Mouse (Mus musculus) intestine, embryonic 14.5 days (tissue): ENCODE data around the gene Abi2. TPM values are rescaled to one million over a fixed set of nuclear protein-coding genes. Genes with fewer than 3 reads are reported as not detected.
A peak's percentile ranks its signal among the peaks of the same experiment; 100 is the strongest.

Experiments
- ATAC-seq: fragments of 200-750 bp; cut with Nextera tagmentation; replicated peaks from 2 replicates; pipeline ENCODE4 v1.8.0; 2017; ENCODE audit warnings: low read depth, moderate number of reproducible peaks, moderate TSS enrichment, moderate library complexity; ENCODE audit not compliant: low FRiP score, low TSS enrichment
- DNase-seq: peaks from one replicate; pipeline ENCODE4 v3.0.0-alpha.2; 2018; ENCODE audit warnings: low spot score
- H3K27ac ChIP-seq: fragments of 300-500 bp; sonication (generic); 2 replicates; pipeline ENCODE4 v1.5.1; 2014; ENCODE audit warnings: low read depth, mild to moderate bottlenecking, control low read depth
- H3K27me3 ChIP-seq: fragments of 300-500 bp; sonication (generic); replicated peaks from 2 replicates; pipeline ENCODE4 v1.6.1; 2014; ENCODE audit warnings: low read length, control low read depth; ENCODE audit not compliant: control insufficient read depth, insufficient read depth
- H3K36me3 ChIP-seq: fragments of 300-500 bp; sonication (generic); 2 replicates; pipeline ENCODE4 v1.6.1; 2014; ENCODE audit warnings: low read length, control low read depth; ENCODE audit not compliant: control insufficient read depth, insufficient read depth
- H3K4me1 ChIP-seq: fragments of 300-500 bp; sonication (generic); replicated peaks from 2 replicates; pipeline ENCODE4 v1.6.1; 2014; ENCODE audit warnings: low read length, control low read depth, mixed read lengths; ENCODE audit not compliant: control insufficient read depth, insufficient read depth
- H3K4me2 ChIP-seq: fragments of 300-500 bp; sonication (generic); 2 replicates; pipeline ENCODE4 v1.6.1; 2014; ENCODE audit warnings: low read length
- H3K4me3 ChIP-seq: fragments of 300-500 bp; sonication (generic); 2 replicates; pipeline ENCODE4 v1.5.1; 2014; ENCODE audit warnings: low read depth, low read length, control low read depth, mixed read lengths
- H3K9ac ChIP-seq: fragments of 300-500 bp; sonication (generic); 2 replicates; pipeline ENCODE4 v1.6.1; 2014; ENCODE audit warnings: mild to moderate bottlenecking, low read length
- H3K9me3 ChIP-seq: fragments of 300-500 bp; sonication (generic); 2 replicates; pipeline ENCODE4 v1.6.1; 2016; ENCODE audit warnings: low read length, control low read depth; ENCODE audit not compliant: control insufficient read depth
- WGBS: fragments of 180-500 bp; shearing (Covaris S2); extraction: QIAGEN DNeasy Blood & Tissue Kit; methylation state at CpG from one replicate; pipeline ENCODE4 v1.1.7; 2014; 5-methylcytosine and 5-hydroxymethylcytosine counted together
- polyA plus RNA-seq: library from polyadenylated mRNA; unstranded; fragments of >200 nt; fragmentation: Nextera tagmentation; extraction: Ambion mirVana; gene quantifications from 2 replicates; pipeline ENCODE4 v1.2.1, GENCODE M21; 2014

Gene Abi2
- polyA plus RNA-seq, 1 experiment from 2014 or later: 19.4 TPM

- no peaks in the 10 kb centered on the region for H3K4me1 ChIP-seq
- H3K36me3 ChIP-seq: peaks cover 31% of the 10 kb centered on the region
- no peaks in the 10 kb centered on the region for H3K9me3 ChIP-seq
- H3K27me3 ChIP-seq: no peaks in the 10 kb centered on the region
- no peak overlapping the region for H3K4me3 ChIP-seq
- ATAC-seq (no peak), DNase-seq (no peak)
- H3K27ac ChIP-seq: no peak overlapping the region
- no peak overlapping the region for H3K4me2 ChIP-seq
- no peak overlapping the region for H3K9ac ChIP-seq
- 86% methylated on average over 2 of the region's 2 CpGs for WGBS
Measured at GRCm38 (mm10) chr1:60469491-60469890, 60.1 kb downstream of the Abi2 start.

- Histone ChIP-seq H3K27ac (no peak overlapping the region), H3K27me3 (no peaks in the 10 kb centered on the region), H3K4me3 (no peak overlapping the region), H3K36me3 (peaks cover 32% of the 10 kb centered on the region), H3K4me1 (no peaks in the 10 kb centered on the region), H3K4me2 (no peak overlapping the region), H3K9me3 (no peaks in the 10 kb centered on the region), H3K9ac (no peak overlapping the region)
- DNase-seq (no peak), ATAC-seq (no peak)
- 91% methylated on average over 7 of the region's 7 CpGs for WGBS
Measured at GRCm38 (mm10) chr1:60470541-60470940, 61.1 kb downstream of the Abi2 start.

- H3K4me3 ChIP-seq: no peak overlapping the region
- no peaks in the 10 kb centered on the region for H3K9me3 ChIP-seq
- 45% methylated on average over 1 of the region's 1 CpGs for WGBS
- ATAC-seq (no peak), DNase-seq (no peak)
- H3K9ac ChIP-seq: no peak overlapping the region
- no peaks in the 10 kb centered on the region for H3K27me3 ChIP-seq
- no peak overlapping the region for H3K4me2 ChIP-seq
- peaks cover 32% of the 10 kb centered on the region for H3K36me3 ChIP-seq
- no peaks in the 10 kb centered on the region for H3K4me1 ChIP-seq
- no peak overlapping the region for H3K27ac ChIP-seq
Measured at GRCm38 (mm10) chr1:60481561-60481960, 72.1 kb downstream of the Abi2 start.

- ATAC-seq (no peak), DNase-seq (no peak)
- Histone ChIP-seq H3K27ac (no peak overlapping the region), H3K4me2 (no peak overlapping the region), H3K36me3 (peaks cover 36% of the 10 kb centered on the region), H3K4me3 (no peak overlapping the region), H3K9me3 (no peaks in the 10 kb centered on the region), H3K27me3 (no peaks in the 10 kb centered on the region), H3K4me1 (no peaks in the 10 kb centered on the region), H3K9ac (no peak overlapping the region)
- 95% methylated on average over 1 of the region's 1 CpGs for WGBS
Measured at GRCm38 (mm10) chr1:60482881-60483280, 73.5 kb downstream of the Abi2 start.

- DNase-seq: no peak
- Histone ChIP-seq H3K9ac (no peak overlapping the region), H3K9me3 (no peaks in the 10 kb centered on the region), H3K4me1 (no peaks in the 10 kb centered on the region), H3K36me3 (peaks cover 51% of the 10 kb centered on the region), H3K27ac (no peak overlapping the region), H3K4me2 (no peak overlapping the region), H3K4me3 (no peak overlapping the region), H3K27me3 (no peaks in the 10 kb centered on the region)
- 81% methylated on average over 3 of the region's 3 CpGs for WGBS
- ATAC-seq: no peak
Measured at GRCm38 (mm10) chr1:60485649-60486048, 76.2 kb downstream of the Abi2 start.

GRCm38 (mm10) chr1:60488635-60489034, 79.2 kb downstream of the Abi2 start:
- no peaks in the 10 kb centered on the region for H3K27me3 ChIP-seq
- WGBS: 89% methylated on average over 8 of the region's 8 CpGs
- H3K4me1 ChIP-seq: no peaks in the 10 kb centered on the region
- no peak for DNase-seq
- H3K9ac ChIP-seq: no peak overlapping the region
- H3K27ac ChIP-seq: no peak overlapping the region
- H3K4me3 ChIP-seq: no peak overlapping the region
- H3K36me3 ChIP-seq: peaks cover 74% of the 10 kb centered on the region
- H3K4me2 ChIP-seq: no peak overlapping the region
- no peaks in the 10 kb centered on the region for H3K9me3 ChIP-seq
- no peak for ATAC-seq

- Histone ChIP-seq H3K9me3 (no peaks in the 10 kb centered on the region), H3K36me3 (peaks cover 78% of the 10 kb centered on the region), H3K27ac (no peak overlapping the region), H3K4me1 (no peaks in the 10 kb centered on the region), H3K27me3 (no peaks in the 10 kb centered on the region), H3K4me3 (no peak overlapping the region), H3K4me2 (no peak overlapping the region), H3K9ac (no peak overlapping the region)
- ATAC-seq: no peak
- 95% methylated on average over 2 of the region's 2 CpGs for WGBS
- no peak for DNase-seq
Measured at GRCm38 (mm10) chr1:60489660-60490059, 80.2 kb downstream of the Abi2 start.

- 92% methylated on average over 4 of the region's 4 CpGs for WGBS
- peaks cover 87% of the 10 kb centered on the region for H3K36me3 ChIP-seq
- H3K27ac ChIP-seq: no peak overlapping the region
Measured at GRCm38 (mm10) chr1:60490510-60490909, 81.1 kb downstream of the Abi2 start.

GRCm38 (mm10) chr1:60492404-60492803, 83.0 kb downstream of the Abi2 start:
- H3K4me2 ChIP-seq: no peak overlapping the region

More at GRCm38 (mm10) chr1:60490510-60490909, 81.1 kb downstream of the Abi2 start:
- H3K9ac ChIP-seq: no peak overlapping the region
- ATAC-seq (no peak), DNase-seq (no peak)
- H3K4me2 ChIP-seq: no peak overlapping the region
- no peaks in the 10 kb centered on the region for H3K4me1 ChIP-seq
- H3K9me3 ChIP-seq: no peaks in the 10 kb centered on the region
- H3K27me3 ChIP-seq: no peaks in the 10 kb centered on the region
- H3K4me3 ChIP-seq: no peak overlapping the region

More at GRCm38 (mm10) chr1:60492404-60492803, 83.0 kb downstream of the Abi2 start:
- Histone ChIP-seq H3K27me3 (no peaks in the 10 kb centered on the region), H3K9me3 (no peaks in the 10 kb centered on the region), H3K36me3 (peaks cover 92% of the 10 kb centered on the region), H3K27ac (no peak overlapping the region), H3K4me1 (no peaks in the 10 kb centered on the region), H3K9ac (no peak overlapping the region), H3K4me3 (no peak overlapping the region)
- WGBS: 63% methylated on average over 5 of the region's 5 CpGs
- DNase-seq: no peak
- peak; percentile 50; the same call in 1 of the 2 replicates for ATAC-seq
